Mouse (Mus musculus): ENCODE data around the gene Sox6. TPM values are rescaled to one million over a fixed set of nuclear protein-coding genes. Genes with fewer than 3 reads are reported as not detected.
A peak's percentile ranks its signal among the peaks of the same experiment; 100 is the strongest.

Gene Sox6
- total RNA-seq, 1 experiment from 2014 or later: 36.3 TPM

- no peak for DNase-seq
Measured at GRCm38 (mm10) chr7:115477763-115478162, 560.8 kb downstream of the Sox6 start.

- DNase-seq: no peak
Measured at GRCm38 (mm10) chr7:115476881-115477665, 561.5 kb downstream of the Sox6 start.

GRCm38 (mm10) chr7:115475176-115475575, 563.4 kb downstream of the Sox6 start:
- DNase-seq: no peak

- no peak for DNase-seq
Measured at GRCm38 (mm10) chr7:115474115-115474514, 564.5 kb downstream of the Sox6 start.

DNA sequence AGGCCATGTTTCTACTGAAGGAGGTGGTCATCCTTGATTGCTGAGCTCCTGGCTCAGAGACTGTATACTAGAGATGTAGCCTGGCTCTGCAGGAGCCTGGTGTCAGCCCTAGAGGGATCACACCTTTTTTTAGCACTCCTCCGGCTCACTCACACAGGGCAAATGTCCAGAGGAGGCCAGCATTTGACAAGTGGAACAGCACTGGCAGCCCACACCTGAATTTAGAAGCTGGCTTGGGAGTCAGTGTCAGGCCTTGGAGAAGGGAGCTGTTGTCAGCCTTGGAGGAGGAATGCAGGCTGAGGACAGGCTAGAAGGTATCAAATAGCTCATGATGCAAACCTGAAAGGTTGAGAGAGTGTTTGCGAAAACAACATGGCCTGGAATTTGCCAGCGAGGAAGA, 565.7 kb downstream of the Sox6 start:
- DNase-seq: no peak

DNA sequence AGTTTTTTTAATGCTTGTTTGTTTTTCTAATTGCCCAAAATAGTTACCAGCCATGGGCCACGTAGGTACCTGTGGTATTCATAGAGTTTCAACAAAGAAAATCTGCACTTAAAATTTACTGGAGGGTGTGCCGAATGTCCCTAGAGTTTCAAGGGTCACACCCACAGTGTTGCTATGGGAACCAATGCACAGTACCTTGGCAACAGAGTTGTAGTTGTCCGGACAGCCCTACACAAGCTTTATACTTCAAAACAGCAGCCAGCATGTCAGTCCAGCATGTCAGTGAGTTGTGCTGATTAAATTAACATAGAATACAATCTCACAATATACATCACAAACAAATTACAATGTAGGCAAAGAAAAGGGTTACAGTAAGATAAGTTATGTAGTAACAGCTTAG, 567.1 kb downstream of the Sox6 start:
- no peak for DNase-seq

DNA sequence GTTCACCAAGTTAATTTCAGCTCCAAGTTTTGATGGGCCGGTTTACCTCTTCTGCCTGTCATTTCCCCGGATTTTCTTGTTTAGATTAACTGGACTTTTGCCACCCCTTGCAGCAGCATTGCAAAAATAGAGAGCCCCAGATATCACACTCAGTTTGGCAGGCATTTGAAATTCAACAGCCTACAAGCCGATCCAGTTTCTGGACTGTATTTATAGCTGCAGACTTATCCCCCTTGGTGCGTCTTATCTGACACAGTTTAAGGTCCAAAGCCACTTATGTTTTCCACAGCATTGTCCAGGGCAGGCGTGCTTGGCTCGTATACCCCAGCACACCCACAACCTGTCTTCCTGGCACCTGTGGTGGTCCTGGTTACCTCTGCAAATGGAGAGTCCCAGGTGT, 571.8 kb downstream of the Sox6 start:
- no peak for DNase-seq

GRCm38 (mm10) chr7:115463367-115463766, 575.2 kb downstream of the Sox6 start:
- no peak for DNase-seq

DNA sequence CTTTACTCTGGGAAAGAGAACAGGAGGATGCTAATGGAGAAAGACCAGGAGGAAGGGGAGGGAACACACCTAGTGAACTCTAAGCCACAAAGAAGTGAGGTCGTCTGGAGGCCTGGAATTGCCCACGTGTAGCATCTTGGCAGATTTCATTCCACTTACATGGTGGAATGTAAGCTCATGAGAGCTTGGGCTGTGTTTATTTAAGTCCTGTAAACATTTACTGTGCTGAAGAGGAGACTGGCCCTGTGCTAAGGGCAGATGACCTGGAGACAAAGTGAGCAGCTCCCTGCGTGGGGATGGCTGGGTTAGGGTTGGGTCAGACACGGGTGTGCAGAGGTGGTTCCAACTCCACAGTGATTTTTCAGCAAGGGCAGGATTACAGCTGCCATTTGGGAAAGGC, 576.3 kb downstream of the Sox6 start:
- DNase-seq: no peak

GRCm38 (mm10) chr7:115454988-115455387, 583.6 kb downstream of the Sox6 start:
- no peak for DNase-seq

GRCm38 (mm10) chr7:115453713-115454073, 584.9 kb downstream of the Sox6 start:
- DNase-seq: no peak

DNA sequence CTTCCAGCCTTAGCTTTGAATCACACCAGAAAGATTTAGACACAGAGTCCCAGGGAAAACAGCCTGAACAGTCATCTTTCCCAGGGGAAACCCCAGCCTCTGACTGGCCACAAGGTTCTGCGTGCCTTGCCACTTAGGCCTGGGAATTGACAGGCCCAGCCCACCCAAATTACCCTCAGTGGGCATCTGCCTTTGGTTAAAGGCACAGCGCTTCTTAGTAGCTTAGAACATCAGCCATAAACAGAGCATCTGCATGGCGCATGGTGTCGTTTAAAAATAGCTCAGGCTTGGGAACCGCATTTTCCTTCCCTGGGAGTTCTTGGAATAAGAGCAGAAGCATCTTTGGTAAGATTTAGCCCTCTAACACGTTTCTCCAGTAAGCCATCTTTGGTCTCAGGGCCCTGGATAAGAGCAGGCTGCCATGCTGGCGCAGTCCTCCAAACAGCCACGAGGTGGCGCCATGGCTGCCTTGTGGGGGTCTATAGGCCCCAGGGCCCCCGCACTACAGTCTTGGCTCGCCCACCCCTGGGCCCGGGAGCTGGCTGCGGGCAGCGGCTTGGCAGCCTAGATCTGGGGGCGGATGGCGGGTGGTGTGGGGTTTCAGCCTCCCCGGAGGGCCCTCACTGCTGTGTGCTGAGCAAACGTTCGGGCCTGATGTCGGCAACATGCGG, 585.4 kb downstream of the Sox6 start:
- DNase-seq: peak; percentile 75

GRCm38 (mm10) chr7:115450431-115451195, 588.0 kb downstream of the Sox6 start:
- no peak for DNase-seq

GRCm38 (mm10) chr7:115448403-115449025, 590.1 kb downstream of the Sox6 start:
- DNase-seq: no peak

- no peak for DNase-seq
Measured at GRCm38 (mm10) chr7:115447091-115447490, 591.5 kb downstream of the Sox6 start.

- DNase-seq: peak; percentile 15
Measured at GRCm38 (mm10) chr7:115446481-115447016, 592.0 kb downstream of the Sox6 start.

- DNase-seq: no peak
Measured at GRCm38 (mm10) chr7:115426161-115426982, 612.2 kb downstream of the Sox6 start.

DNA sequence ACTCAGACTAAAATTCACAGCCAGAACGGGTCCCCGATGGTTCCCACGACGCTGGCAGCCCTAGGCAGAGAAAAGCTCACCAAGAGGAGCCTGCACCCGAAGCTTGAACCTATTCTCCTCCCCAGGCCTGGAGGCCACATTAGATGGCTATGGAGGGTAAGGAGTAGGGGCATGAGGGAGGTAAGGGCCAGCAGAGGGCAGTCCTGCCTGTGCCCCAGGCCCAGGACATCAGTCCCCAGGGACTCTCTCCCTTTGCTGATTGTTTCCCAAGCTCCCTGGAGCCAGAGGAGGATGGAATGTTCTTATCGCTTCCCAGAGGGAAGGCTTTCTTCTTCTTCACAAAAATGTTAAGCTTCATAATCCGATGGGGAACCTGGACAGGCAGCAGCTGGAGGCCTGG, 615.8 kb downstream of the Sox6 start:
- no peak for DNase-seq

GRCm38 (mm10) chr7:115420960-115421359, 617.6 kb downstream of the Sox6 start:
- DNase-seq: no peak
